Comparison of ENCODE assay signal across 10 mouse cellular contexts in genomic region chr8:125174237-125174636, GRCm38 (mm10).
DNase-seq lines count a peak whose midpoint lies in the region; ATAC-seq and TF ChIP-seq lines count a peak whose summit lies in the region.
"Had no signal": no experiment of that assay in that cellular context is flagged by ENCODE, and none has a peak within 500 bp of the region (broad histone marks: within the 10 kb centered on the region; RNA-seq: fewer than 3 reads in every experiment).

No protein-coding gene starts in this region.

- intact Hi-C loops in left cerebral cortex, postnatal 4 days (cut with DNase I): no loop called here

- WGBS in heart, postnatal 0 days: 21% methylated on average over 7 of the region's 7 CpGs

- no peak overlapping the region for H3K9ac ChIP-seq in heart, postnatal 0 days (replicated peaks; ENCODE audit: low read depth, low read length)
- H3K9ac ChIP-seq: forebrain, embryonic 15.5 days; liver, embryonic 13.5 days had no signal

- H3K4me1 ChIP-seq in heart, postnatal 0 days (ENCODE audit: control insufficient read depth, insufficient read depth): peaks cover 20% of the 10 kb centered on the region
- H3K4me1 ChIP-seq: liver, embryonic 13.5 days had no signal

- H3K36me3 ChIP-seq in heart, postnatal 0 days (replicated peaks; ENCODE audit: control insufficient read depth, insufficient read depth, low read length): no peaks in the 10 kb centered on the region
- H3K36me3 ChIP-seq: forebrain, embryonic 15.5 days; liver, embryonic 13.5 days had no signal

- TF ChIP-seq CTCF in heart, postnatal 0 days (IDR thresholded peaks at IDR 0.05; ENCODE audit: low read depth): no peak

- H3K4me3 ChIP-seq in heart, postnatal 0 days (ENCODE audit: low read depth, low read length): no peak overlapping the region
- H3K4me3 ChIP-seq: forebrain, embryonic 15.5 days; liver, embryonic 13.5 days had no signal

- peak overlapping the region; percentile 87 for H3K27ac ChIP-seq in heart, postnatal 0 days (ENCODE audit: low read depth)
- H3K27ac ChIP-seq: forebrain, embryonic 15.5 days; liver, embryonic 13.5 days had no signal

- H3K27me3 ChIP-seq in heart, postnatal 0 days (ENCODE audit: control insufficient read depth, insufficient read depth, low read length): no peaks in the 10 kb centered on the region
- H3K27me3 ChIP-seq: forebrain, embryonic 15.5 days; liver, embryonic 13.5 days had no signal

- no peak overlapping the region for H3K4me2 ChIP-seq in heart, postnatal 0 days (ENCODE audit: low read depth, low read length)
- H3K4me2 ChIP-seq: forebrain, embryonic 15.5 days; liver, embryonic 13.5 days had no signal

- H3K9me3 ChIP-seq in heart, postnatal 0 days (replicated peaks; ENCODE audit: control insufficient read depth, low read length): no peaks in the 10 kb centered on the region
- H3K9me3 ChIP-seq: forebrain, embryonic 15.5 days; liver, embryonic 13.5 days had no signal

- DNase-seq in left cerebral cortex, postnatal 4 days: peak; percentile 58
- DNase-seq in left cerebral cortex, adult 8-10 months (ENCODE audit: low spot score in 2 of 2): no peak
- peak; percentile 74 to 78 for DNase-seq in adrenal gland, postnatal 36 days
- no peak for DNase-seq in heart, postnatal 0 days (ENCODE audit: low spot score)
- peak; percentile 81 for DNase-seq in lung, postnatal 36 days
- no peak for DNase-seq in layer of hippocampus, adult 8-10 months (ENCODE audit: low spot score in 2 of 2)
- no peak for DNase-seq in thymus, postnatal 10 days (ENCODE audit: low spot score in 2 of 2)
- DNase-seq: liver, embryonic 13.5 days had no signal

- ATAC-seq in heart, postnatal 0 days (ENCODE audit: insufficient read depth, low read depth): no peak
- no peak for ATAC-seq in megakaryocyte progenitor cell, adult 5-6 weeks (replicated peaks; ENCODE audit: poor library complexity)
- ATAC-seq: forebrain, embryonic 15.5 days had no signal

- no peak for TF ChIP-seq EP300 in heart, postnatal 0 days (IDR thresholded peaks at IDR 0.05; ENCODE audit: low read depth)

Comparison
In these comparisons a context has a peak if more than half of its experiments do, and no peak if none do; other contexts are left out.
1. DNase-seq: peak in left cerebral cortex, postnatal 4 days (single experiment), adrenal gland, postnatal 36 days (2 of 2) and lung, postnatal 36 days (single experiment); none in left cerebral cortex, adult 8-10 months (0 of 2), heart, postnatal 0 days (single experiment), layer of hippocampus, adult 8-10 months (0 of 2) and thymus, postnatal 10 days (0 of 2).